Mouse (Mus musculus): Measurements from ENCODE around the gene Grik4.
"Not testable (repeated sequence)": the region's sequence is repeated elsewhere in the genome, so short reads cannot be mapped to it uniquely, and the experiment has no call there.

Gene Grik4

DNA sequence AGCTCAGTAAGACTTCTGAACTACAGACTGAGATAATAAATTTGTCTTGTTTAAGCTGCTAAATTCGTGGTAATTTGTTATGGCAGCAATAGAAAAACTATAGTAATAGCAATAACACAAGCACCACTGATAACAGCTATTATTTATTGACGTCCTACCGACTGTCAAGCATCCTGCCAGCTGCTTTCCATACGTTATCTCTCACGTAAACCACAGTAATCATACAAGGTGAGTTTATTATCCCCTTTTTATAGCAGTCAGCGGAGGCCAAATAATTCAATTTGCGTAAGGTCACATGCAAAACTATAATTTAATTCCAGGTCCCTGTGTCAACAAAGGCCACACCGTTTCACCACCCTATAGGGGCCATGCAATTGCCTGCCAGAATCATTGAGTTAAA is 147.0 kb downstream of the Grik4 start:
- DNase-seq (ENCODE audit: low spot score) = no peak

DNA sequence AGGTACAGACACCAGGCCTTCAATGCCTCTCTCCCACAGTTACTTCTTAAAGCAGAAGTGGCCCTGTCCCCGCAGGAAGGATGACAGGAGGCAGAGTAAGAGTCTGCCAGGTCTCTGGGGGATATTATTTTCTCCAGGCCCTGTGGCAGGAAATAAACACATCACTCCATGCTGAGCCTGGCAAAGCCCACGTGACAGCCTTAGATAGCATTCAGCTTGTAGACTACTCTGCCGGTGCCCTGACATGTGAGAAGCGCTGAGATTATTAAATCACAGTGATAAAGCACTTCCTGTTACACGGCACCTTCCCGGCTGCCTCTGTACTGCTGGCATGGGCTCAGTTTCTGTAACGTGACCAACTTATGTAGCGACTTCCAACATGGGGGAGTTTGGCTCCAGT is 148.4 kb downstream of the Grik4 start:
- no peak for DNase-seq (ENCODE audit: low spot score)

DNA sequence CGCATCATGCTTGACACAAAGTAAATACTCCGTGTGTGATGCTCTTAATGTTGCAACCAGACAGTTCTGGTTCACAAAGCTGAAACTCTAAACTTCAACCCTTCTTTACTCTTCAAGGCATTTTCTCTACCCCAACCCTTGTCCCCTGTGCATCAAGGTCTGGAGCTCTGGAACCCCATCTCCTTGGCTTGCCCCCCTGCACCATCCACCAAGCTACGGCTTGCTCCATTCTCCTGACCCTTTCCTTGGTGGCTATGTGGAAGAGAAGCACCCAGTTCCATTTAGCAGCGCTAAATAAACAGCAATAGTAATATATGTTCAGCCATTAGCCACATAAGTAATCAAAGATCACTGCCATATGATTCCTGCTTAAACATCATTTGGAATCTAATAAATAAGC is 150.3 kb downstream of the Grik4 start:
- no peak for DNase-seq (ENCODE audit: low spot score)

DNA sequence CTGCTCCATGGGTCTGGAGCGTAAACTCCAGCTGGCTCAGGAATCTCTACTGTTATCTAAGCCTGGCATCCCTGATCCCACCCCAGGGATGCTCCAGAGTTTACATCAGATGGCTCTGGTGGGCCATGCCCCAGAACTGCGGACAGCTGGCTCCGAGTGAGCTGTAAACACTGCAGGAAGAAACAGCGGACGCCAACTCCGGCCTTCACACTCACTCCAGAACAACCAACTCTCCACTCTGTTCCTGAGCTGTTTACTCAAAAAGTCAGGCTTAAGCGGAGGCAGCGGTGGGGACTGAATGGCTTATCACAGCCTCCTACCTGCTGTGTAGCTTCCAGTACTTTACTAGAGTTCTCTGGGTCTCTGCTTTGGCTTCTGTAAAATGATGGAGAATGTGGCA is 150.7 kb downstream of the Grik4 start:
- DNase-seq (ENCODE audit: low spot score) = no peak

DNA sequence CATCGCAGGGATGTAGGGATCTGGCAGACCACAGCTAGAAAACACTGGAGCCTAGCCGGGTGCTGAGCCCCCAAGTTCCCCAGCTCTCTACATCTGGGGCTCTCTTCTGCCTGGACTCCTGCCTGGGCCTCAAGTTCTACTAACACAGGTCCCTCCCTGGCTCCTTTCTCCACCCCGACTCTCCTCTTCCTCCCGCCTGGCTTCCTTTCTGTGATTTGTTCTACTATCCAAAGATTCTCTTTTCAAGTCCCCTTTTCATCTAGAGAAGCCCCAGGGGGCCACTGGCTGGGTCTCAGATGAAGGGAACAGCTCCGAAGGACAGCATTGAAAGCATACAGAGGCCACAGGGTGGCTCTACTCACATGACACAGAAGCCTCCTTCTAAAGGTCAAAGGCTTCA is 151.9 kb downstream of the Grik4 start:
- DNase-seq (ENCODE audit: low spot score) = no peak

DNA sequence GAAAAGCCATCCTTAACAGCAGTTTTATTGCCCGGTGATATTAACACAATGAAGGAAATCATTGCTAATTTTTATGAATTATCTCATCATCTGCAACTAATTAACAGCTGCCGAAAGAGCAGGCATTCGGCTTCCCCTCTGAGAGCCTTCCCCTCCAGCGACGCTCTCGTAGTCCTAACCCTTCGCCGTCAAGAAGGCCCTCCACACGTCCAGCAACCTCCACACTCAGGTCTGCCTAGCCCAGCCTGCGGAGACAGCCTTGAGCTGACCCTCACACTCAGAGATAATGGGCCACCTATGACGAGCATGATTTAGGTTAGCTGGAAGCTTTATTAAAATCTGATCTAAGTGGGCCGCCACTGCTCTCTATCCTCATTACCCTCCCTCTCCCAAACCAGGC is 152.5 kb downstream of the Grik4 start:
- DNase-seq (ENCODE audit: low spot score) = no peak

DNA sequence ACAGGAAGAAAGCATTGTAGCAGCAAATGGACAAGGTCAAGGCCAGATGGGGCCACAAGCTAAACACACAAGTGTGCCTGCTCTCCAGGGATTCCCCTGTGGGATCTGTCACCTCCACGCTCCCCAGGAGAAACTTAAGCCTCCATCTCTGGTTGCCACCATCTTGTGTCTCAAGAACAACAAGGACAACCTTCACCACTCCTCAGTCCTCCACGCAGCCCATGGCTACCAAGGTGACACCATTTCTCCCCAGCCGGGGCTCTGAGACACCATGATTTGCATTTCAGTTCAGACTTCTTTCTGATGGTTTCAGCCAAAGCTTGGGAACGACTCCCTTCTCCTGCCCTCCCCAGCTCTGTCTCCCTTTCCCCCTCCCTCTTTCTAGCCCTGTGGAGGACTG is 152.9 kb downstream of the Grik4 start:
- no peak for DNase-seq (ENCODE audit: low spot score)

DNA sequence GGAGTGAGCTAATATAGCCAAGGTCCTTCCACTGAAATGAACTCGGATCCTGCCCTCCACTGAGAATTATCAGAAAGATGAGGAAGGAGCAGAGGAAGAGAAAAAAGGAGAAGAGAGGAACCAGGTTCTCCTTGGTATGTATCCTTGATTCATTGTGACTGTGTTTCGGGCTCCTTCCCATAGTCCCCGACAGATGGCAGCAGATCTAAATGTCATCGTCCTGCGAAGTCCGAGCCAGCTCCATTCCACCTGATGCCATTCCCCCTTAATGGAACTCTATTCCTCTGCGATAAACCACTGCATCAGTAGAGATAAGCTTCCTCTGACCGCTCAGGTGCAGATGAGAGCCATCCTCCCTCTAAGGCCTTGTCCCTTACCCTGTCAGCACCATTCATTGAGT is 155.8 kb downstream of the Grik4 start:
- no peak for DNase-seq (ENCODE audit: low spot score)

DNA sequence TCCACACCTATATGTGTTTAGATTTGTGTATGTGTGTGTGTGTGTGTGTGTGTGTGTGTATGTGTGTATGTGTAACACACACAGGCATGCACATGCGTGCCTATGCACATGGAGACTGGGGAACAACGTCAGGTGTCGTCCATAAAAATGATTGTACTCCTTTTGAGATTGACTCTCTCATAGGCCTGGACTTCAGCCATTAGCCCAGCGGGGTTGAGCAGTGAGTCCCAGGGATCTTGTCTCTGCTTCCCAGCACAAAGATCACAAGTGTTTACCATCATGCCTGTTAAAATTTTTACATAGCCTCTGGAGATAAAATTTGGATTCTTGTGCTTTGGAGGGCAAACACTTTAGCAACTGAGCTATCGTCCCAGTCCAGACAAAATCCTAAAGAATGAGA is 157.4 kb downstream of the Grik4 start:
- DNase-seq (ENCODE audit: low spot score) = no peak

DNA sequence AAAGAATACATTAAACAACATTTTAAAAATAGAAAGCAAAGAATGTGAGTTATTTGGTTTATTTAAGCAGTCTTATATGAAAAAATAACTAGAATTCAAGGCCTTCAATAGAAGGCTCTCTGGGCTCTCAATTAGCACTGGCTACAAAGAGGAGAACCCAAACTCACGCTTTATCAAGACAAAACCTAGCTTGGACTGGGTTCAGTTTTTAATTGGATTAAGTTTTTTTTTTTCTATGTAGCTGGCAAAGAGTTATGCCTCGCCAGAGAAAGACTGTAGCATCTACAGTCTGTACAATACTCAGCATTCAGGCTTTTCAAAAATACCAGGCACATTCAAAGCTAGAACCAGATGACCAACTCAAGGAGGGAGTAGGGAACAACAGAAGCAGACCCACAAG is 158.0 kb downstream of the Grik4 start:
- no peak for DNase-seq (ENCODE audit: low spot score)

DNA sequence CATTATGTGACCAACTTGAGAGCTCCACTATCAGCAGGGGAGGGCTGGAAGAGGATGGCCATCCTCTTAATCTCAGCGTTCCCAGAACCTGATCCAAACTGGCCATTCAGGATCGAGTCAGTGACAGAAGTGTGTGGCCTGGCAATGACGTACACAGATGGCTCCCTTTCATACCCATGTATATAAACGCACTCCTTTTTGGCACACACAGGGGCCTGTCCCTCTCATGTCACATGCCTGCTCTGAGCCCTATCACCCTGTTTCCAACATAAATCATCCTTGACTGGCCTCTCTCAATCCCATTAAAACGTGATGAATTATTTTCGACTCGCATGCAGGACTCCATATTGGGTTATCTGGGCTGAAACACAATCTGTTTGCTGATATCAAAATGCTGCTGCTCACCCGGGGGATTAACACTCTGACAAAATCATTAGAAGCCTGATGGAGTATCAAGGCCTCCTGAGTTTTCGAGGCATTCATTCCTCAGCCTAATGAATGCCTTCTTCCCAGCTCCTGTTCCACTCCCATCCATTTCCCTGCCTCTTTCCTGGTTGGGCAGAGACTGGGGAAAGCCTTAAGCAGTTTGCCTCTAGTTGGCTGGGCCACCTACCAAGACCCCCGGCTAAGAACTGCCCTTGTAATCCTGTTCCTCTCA is 159.0 kb downstream of the Grik4 start:
- no peak for DNase-seq (ENCODE audit: low spot score)

DNA sequence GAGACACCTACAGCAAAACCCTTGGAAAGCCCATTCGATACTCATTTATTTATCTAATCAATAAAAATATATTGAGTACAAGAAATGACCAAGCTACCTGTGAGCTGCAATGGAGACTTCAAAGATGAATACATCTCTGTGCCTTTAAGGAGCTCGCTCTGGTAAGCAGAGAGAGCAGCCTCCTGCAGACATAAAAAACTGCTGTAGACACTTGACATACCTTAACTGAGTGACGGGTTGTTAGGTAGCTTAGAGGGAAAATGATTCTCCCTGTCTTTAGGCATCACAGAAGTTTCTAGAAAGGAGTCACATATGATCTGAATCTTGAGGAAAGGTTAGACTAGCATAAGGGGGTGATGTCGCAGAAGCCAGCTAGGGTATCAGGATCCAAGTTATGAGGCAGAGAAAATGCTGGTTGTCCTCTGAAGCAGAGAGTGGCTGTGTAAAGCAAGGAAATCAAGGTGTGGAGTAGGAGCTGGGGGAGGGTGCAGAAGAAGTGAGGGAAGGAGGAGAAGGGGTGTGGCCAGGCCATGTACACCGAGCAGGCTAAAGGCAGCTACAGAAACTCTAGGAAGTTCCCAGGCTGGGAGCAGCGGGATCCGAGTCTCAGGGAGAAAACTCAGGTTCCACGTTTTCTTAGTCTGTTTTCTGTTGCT is 160.9 kb downstream of the Grik4 start:
- DNase-seq (ENCODE audit: low spot score) = no peak

DNA sequence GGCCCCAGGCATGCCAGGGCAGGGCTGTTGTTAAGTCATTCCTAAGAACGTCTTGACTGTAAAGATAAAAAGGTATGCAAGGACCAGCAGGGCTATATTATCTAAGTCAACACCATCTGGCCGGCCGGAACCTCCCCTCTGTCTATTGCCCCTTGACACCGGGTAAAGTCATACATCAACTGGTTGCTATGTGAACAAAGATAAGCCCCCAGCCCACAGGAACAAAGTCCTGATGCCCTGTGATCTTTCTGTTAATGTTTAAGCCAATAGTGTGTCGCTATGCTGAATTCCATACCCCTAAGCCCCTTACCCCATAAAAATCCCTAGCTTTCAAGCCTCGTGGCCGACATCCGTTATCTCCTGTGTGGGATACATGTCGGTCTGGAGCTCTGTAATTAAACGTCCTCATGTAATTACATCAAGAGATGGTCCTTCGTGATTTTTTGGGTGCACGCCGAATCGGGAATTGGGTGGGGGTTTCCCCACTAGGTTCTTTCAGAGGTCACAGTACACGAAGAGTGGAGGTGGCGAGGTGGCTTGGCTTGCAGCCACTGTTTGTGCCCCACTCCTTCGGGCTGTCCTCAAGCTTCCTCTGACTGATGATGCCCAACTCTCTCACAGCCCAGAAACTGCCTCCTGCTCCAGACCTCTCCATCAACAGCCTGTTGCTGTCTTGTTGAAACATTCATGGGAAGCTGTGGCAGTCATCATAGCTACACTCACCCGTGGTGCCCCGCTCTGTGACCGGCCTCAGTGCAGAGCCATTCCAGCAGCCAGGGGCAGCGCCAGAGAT is 165.6 kb downstream of the Grik4 start:
- DNase-seq (ENCODE audit: low spot score) = not testable (repeated sequence)

DNA sequence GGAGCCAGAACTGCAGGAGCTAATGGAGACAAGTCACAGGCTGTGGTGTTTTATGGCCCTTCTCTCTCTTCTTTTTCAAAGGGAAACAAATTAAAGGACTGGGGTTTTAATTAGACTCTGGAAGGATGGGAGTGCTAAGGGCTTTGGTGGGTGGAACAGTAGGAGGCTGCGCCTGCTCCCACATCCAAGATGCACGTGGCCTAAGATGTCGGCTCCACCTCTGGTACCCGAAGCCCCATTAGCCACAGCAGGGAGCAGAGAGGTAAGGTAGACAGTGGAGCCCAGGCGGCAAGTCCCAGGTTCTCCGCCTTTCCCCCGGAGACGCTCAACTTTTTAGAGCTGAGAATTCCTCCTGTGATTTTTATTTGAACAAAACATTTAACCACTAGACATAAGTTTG is 166.4 kb downstream of the Grik4 start:
- DNase-seq (ENCODE audit: low spot score) = no peak

DNA sequence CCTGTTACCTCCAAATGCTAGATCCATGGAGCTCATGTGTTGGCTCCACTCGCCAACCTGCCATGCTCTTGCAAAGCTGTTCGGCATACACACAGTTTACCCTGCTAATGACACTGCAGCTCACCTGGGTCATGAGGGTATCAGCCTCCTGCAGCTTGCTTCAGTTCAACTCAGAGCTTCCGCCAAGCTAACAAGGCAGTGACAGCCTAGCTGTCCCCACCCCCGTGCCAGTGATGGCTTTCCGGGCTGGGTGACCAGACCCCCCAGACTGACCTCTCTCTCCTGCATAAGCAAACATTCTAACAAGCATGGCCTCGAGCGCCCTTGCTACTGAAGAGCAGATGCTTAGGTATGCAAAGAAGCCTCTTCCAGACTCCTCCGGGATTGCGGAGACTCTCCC is 167.5 kb downstream of the Grik4 start:
- no peak for DNase-seq (ENCODE audit: low spot score)

DNA sequence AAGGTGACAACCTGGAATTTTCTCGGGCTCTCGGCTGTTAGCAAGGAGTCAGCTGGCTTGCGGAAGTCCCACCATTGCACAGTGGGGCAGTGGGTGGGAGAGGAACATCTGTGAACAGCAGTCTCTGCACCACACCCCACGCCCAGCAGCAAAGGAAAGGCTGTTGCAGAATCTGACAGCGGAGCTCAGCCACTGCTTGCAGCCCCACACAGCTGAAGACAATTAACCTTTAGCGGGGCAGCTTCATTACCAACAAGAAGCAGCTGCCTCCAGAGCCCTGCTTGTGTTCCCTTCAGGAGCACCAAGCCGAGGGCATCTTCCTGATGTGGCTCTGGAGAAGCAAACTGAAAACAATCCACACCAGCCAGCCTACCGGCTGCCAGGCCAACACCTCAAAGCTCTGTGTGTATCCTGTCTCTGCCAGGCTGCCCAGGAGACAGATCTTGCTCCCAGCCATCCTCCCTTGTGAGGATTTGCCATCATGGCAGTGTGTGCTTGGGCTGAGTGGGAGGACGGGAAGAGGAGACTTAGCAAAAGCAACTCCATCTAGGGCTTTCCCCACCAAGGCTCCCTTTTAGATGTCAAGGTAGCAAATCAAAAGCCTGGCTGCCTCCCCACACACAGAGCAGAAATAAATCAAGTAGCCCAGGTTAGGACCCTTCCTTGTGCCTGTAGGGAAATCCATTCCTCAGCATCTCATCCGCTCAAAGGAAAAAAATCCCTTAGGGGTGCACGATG is 179.3 kb downstream of the Grik4 start:
- no peak for DNase-seq (ENCODE audit: low spot score)

DNA sequence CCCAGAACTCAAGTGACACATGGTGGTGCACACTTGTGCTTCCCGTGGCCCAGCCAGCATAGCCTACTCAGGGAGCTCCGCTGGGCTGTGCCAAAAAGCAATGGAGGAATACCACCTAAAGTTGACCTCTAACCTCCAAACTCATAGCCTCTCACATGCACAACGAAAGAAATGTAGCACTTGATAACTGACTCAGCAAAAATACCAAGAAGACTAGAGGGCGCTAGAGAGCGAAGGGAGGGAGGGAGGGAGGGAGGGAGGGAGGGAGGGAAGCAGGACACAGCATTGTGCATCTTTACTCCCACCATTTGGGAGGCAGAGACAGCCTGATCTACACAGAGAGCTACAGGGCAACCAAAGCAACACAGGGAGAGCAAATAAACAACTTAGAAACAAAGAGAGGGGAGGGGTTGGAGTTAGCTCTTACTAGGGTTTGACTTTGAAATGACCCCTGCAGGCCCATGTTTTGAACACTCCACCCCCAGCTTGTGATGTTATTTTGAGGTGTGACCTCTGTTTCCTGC is 185.5 kb downstream of the Grik4 start:
- no peak for DNase-seq (ENCODE audit: low spot score)

DNA sequence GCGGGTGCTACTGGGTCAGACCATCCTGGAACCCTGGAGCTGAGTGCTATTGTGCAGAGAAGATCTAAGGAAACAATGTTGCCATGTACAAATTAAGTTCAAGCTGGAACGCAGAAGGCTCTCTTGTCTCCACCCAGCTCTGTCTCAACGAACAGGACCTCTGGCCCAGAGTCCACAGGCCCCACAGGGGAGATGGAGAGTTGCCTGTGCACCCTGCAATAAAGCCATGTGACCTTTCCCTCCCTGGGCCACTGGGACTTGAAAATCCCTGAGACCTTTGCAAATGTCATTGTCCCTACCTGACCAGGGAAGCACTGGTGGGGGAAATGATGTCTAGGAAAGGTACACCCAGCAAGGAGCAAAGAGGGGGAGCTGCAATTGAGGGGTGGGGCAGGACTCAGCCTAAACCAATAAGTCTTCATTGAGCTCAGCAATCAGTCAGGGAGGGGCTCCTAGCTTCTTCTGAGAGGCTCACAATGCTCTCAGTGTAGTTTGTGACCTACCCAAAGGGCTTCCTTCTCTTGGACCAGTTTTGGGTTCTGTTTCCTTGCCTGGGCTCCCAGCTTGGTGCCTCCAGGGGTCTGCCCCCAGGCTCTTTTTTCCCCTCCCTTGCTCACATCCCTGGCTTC is 187.2 kb downstream of the Grik4 start:
- no peak for DNase-seq (ENCODE audit: low spot score)

DNA sequence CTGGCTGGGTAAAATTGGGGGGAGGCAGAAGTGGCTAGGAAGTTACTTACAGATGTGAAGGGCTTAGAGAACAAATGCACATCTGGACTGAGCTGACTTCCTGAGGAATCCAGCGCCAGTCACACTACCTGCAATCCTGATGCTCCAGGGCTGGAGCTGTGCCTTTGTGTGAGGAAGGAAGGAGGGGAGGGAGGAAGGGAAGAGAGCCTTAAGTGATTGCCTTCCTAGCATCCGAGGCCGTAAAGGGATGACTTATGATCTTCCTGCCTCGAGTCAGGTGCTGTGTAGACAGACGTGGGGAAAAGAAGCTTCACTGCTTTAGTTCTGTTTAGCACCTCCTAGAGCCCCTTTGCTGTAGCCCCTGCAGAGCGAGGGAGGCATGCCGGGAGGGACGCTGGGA is 189.6 kb downstream of the Grik4 start:
- DNase-seq (ENCODE audit: low spot score) = no peak

DNA sequence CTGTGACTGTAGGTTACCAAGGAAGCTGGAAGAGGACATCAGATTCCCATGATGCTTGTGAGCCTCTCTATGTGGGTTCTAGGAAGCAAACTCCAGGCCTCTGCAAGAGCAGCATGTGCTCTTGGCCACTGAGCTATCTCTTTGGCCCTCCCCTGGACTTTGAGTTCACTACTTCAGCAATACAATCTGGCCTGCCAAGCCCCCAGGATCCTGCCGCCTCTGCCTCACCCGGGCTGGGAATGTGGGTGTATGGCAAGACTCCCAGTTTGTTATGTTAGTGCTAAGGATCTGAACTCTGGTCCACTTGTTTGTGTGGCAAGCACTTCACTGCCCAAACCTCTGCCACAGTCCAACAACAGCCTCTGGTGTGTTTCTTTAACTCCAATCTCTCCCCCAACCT is 193.1 kb downstream of the Grik4 start:
- no peak for DNase-seq (ENCODE audit: low spot score)

DNA sequence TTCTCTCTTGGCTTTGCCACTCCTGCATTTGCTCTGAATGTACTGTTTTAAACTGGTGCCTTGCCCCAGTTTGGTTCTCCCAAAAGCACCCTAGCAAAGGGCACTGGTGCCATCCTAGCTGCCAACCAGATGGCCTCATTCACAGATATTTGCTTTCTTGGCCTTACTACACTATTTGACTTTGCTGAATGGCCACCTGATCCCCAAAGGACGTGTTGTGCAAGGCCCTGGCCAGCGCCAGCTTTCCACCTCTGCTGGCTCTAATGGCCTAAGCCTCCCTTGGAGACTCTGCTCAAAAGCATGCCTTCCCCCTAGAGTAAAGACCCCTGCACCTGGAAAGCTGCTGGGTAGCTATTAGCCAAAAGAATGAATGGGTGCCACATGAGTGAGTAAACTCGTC is 194.1 kb downstream of the Grik4 start:
- no peak for DNase-seq (ENCODE audit: low spot score)

DNA sequence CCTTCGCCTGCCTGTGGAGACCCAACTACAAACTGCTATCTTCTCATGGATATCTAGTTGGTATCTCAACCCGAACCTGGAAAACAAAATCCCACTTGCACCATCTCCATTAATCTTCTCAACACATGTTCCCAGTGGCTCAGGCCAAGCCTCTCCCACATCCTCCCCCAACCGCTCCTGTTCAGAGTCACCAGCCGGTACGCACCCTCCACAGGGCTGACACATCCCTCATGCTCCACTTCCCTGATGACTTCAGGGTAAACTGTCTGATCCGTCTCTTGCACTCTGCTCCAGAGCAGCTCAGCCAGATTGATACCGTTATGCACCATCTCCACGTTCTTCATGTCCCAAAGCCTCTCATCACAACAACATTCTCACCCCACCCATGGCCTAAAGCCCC is 198.3 kb downstream of the Grik4 start:
- DNase-seq (ENCODE audit: low spot score) = no peak

Measured in spleen, adult 12 weeks (tissue).